Mouse (Mus musculus): ENCODE measurements at regions not wholly inside any gene's neighbourhood (a gene's known extent, or its start where the extent isn't known, plus 50 kb on each side); places are given as distances from the start of the nearest gene placed in this dataset.

DNA sequence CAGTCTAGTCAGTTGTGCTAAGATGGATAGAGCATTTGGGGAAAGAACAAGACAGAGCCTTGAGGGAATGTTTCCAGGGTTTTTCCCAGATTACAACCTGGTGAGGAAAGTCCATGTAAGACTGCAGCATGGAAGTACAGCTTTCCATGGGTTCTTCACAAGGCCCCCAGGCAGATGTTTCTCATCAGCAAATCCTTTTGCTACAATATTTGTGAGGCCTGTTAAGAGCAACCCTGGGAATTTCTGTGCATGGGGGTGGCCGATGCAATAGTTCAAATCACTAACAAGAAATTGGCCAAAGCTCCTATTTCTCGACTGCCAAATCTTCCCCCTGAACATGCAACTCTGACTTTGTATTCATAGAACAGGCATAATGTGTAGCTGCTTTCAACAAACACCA, 546.0 kb downstream of the Nr2f2 start:
- Histone ChIP-seq H3K4me1 (ENCODE audit: control insufficient read depth, insufficient read depth, low read length) (no peaks in the 10 kb centered on the region), H3K27ac (ENCODE audit: insufficient read depth, low read length) (peak overlapping the region; percentile 40; the same call in 1 of the 2 replicates), H3K4me3 (ENCODE audit: insufficient read depth, low read length) (no peak overlapping the region)
- TF ChIP-seq CTCF (IDR thresholded peaks at IDR 0.05; ENCODE audit: borderline replicate concordance, insufficient read depth, low read length) (no peak), POLR2A (IDR thresholded peaks at IDR 0.05; ENCODE audit: low read depth, low read length) (no peak)

DNA sequence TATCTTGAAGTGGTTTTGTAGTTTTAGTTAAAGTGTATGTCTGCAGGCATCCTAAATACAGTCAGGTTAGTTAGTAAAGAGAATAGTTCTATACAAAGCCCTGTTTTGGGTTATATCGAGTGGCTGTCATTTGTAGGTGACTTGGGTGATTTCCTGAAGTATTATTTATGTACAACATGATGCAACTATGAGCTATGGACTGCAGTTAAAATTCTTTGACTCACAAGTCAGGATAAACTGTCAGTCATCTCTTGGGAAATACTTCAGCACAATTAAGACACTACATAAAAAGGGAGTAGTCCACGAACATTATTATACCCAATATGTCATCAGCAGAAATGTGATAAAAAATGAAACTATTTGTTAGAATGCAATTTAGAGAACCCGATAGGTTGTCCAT, 554.2 kb downstream of the Nr2f2 start:
- H3K4me1 ChIP-seq (ENCODE audit: control insufficient read depth, insufficient read depth, low read length), result no peaks in the 10 kb centered on the region
- TF ChIP-seq POLR2A (IDR thresholded peaks at IDR 0.05; ENCODE audit: low read depth, low read length), result no peak
- no peak for TF ChIP-seq CTCF (IDR thresholded peaks at IDR 0.05; ENCODE audit: borderline replicate concordance, insufficient read depth, low read length)
- H3K4me3 ChIP-seq (ENCODE audit: insufficient read depth, low read length), result no peak overlapping the region
- H3K27ac ChIP-seq (ENCODE audit: insufficient read depth, low read length), result no peak overlapping the region

DNA sequence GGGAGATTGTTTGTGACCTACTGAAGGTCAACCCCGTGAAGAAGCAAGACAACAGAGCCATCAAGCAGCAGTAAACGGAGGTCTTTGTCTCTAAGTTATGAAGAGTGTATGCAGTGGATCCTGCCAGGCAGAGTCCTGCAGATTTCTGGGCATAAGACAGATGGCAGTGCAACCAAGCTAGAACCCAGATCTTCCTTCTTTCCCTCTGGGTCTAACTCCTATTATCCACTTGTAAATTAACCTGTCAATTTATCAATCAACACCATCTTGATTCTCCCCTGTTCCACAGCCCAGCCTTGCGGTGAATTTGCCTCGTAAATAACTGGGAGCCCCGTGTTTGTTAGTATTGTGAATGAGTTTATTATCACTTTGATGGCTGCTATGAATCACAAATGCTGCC, 555.7 kb downstream of the Nr2f2 start:
- TF ChIP-seq CTCF (IDR thresholded peaks at IDR 0.05; ENCODE audit: borderline replicate concordance, insufficient read depth, low read length), result no peak
- no peak for TF ChIP-seq POLR2A (IDR thresholded peaks at IDR 0.05; ENCODE audit: low read depth, low read length)
- Histone ChIP-seq H3K4me1 (ENCODE audit: control insufficient read depth, insufficient read depth, low read length) (no peaks in the 10 kb centered on the region), H3K27ac (ENCODE audit: insufficient read depth, low read length) (no peak overlapping the region), H3K4me3 (ENCODE audit: insufficient read depth, low read length) (no peak overlapping the region)

DNA sequence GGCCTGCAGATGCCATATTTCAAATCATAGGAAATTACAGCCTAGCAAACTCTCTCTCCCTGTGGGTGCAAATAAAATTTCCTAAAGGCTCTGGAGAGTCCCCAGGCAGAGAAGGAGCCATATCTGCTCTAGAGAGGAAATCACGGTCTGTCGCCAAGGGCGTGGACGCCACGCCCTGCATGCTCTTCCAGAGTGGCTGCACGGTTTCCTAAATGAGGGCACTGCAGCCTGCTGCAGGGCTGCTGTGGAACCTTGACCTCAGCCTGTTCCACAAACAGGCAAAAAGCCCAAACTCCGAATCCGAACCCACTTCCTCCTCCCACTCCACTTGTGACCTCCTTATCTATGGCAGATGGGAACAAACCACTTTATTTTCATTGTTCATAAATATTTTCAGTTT, 559.3 kb downstream of the Nr2f2 start:
- no peak overlapping the region for H3K4me3 ChIP-seq (ENCODE audit: insufficient read depth, low read length)
- H3K4me1 ChIP-seq (ENCODE audit: control insufficient read depth, insufficient read depth, low read length), result no peaks in the 10 kb centered on the region
- TF ChIP-seq POLR2A (IDR thresholded peaks at IDR 0.05; ENCODE audit: low read depth, low read length) (no peak), CTCF (IDR thresholded peaks at IDR 0.05; ENCODE audit: borderline replicate concordance, insufficient read depth, low read length) (no peak)

DNA sequence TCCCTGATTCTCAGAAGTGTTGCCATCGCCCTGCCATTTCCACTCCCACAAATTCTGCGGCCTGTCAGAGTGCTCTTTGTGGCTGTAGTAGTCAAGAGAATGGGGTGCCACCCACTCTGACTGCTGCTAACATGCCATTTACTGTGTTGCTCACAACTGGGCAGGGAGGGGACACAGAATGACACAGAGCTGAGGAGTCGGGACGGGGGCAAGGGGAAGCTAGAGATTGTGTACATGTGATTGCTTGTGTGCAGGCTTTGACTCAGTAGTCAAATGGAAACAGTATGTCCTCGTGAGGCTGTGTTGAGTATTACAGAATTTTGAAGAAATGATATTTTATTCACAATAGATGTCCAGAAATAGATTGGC, 595.6 kb downstream of the Nr2f2 start:
- Histone ChIP-seq H3K27ac (ENCODE audit: insufficient read depth, low read length) (no peak overlapping the region), H3K4me1 (ENCODE audit: control insufficient read depth, insufficient read depth, low read length) (no peaks in the 10 kb centered on the region), H3K4me3 (ENCODE audit: insufficient read depth, low read length) (no peak overlapping the region)
- no peak for TF ChIP-seq CTCF (IDR thresholded peaks at IDR 0.05; ENCODE audit: borderline replicate concordance, insufficient read depth, low read length)
- TF ChIP-seq POLR2A (IDR thresholded peaks at IDR 0.05; ENCODE audit: low read depth, low read length), result no peak

More for the DNA sequence above, 559.3 kb downstream of the Nr2f2 start:
- H3K27ac ChIP-seq (ENCODE audit: insufficient read depth, low read length), result no peak overlapping the region

DNA sequence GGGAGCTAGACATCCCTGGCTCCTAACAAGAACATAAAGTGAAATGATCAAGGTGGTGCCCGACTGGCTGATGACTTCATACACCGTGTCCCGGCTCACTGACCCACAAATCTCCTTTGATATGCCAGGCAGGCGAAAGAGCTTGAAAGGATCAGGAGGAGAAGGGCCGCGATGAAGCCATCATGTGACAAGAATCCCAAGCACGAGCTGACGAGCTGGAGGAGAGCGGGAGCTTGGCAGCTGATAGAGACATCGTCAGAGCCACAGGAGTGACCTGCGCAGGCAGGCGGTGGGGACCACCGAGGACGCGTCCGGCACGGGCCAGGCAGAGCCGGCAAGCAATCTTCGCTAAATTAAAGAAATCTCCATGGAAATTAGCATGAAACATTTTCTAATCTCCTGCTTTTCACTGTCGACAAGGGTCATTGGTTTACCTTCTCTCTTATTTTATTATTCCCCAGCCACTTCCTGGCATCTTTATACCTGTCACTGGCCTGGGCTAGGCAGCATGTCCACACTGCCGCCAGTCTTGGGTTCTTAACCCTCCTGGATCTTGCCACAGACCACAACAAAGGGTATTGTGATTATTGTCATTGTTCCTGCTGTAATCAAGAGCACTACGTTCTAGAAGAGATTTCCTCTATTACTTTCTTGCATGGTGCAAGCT, 596.1 kb downstream of the Nr2f2 start:
- Histone ChIP-seq H3K4me3 (ENCODE audit: insufficient read depth, low read length) (no peak overlapping the region), H3K27ac (ENCODE audit: insufficient read depth, low read length) (no peak overlapping the region), H3K4me1 (ENCODE audit: control insufficient read depth, insufficient read depth, low read length) (no peaks in the 10 kb centered on the region)
- no peak for TF ChIP-seq POLR2A (IDR thresholded peaks at IDR 0.05; ENCODE audit: low read depth, low read length)
- TF ChIP-seq CTCF (IDR thresholded peaks at IDR 0.05; ENCODE audit: borderline replicate concordance, insufficient read depth, low read length), result no peak

DNA sequence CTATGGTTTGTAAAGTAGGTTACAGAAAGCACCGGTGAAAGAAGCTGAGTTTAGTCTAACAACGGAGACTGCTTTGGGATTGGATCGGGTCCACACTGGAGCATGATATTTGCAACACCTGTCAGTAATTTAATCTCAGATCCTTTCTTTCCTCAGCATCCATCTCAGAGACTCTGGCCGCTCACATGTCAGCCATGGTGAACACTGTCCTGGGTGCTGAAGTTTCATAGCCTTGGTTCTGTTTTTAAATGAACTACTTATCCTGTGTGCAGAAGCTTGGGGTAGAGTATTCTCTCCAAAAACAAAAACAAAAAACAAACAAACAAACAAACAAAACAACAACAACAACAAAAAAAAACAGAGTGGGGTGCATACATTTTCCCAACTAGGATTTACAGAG, 600.1 kb downstream of the Nr2f2 start:
- Histone ChIP-seq H3K4me3 (ENCODE audit: insufficient read depth, low read length) (no peak overlapping the region), H3K4me1 (ENCODE audit: control insufficient read depth, insufficient read depth, low read length) (no peaks in the 10 kb centered on the region), H3K27ac (ENCODE audit: insufficient read depth, low read length) (no peak overlapping the region)
- no peak for TF ChIP-seq POLR2A (IDR thresholded peaks at IDR 0.05; ENCODE audit: low read depth, low read length)
- no peak for TF ChIP-seq CTCF (IDR thresholded peaks at IDR 0.05; ENCODE audit: borderline replicate concordance, insufficient read depth, low read length)

DNA sequence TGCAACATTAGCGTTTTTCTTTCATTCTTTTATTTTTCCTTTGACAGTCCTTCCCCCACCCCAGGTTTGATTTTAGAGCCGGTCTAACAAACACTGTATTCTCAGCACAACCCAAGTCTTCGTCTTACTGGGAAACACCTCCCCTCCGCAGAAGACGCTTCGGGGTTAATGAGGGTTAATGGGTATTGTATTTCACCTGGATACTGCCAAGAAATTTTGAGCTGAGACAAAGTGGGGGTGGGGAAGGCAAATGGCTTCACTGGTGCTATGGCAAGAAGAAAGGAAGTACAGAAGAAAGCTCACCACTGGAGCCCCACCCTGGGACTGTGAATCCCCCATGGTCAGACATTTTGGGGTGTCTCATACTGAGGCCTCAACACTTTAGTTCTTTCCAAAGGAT, 626.0 kb downstream of the Nr2f2 start:
- Histone ChIP-seq H3K27ac (ENCODE audit: insufficient read depth, low read length) (no peak overlapping the region), H3K4me1 (ENCODE audit: control insufficient read depth, insufficient read depth, low read length) (no peaks in the 10 kb centered on the region), H3K4me3 (ENCODE audit: insufficient read depth, low read length) (no peak overlapping the region)
- TF ChIP-seq CTCF (IDR thresholded peaks at IDR 0.05; ENCODE audit: borderline replicate concordance, insufficient read depth, low read length), result no peak
- TF ChIP-seq POLR2A (IDR thresholded peaks at IDR 0.05; ENCODE audit: low read depth, low read length), result no peak

DNA sequence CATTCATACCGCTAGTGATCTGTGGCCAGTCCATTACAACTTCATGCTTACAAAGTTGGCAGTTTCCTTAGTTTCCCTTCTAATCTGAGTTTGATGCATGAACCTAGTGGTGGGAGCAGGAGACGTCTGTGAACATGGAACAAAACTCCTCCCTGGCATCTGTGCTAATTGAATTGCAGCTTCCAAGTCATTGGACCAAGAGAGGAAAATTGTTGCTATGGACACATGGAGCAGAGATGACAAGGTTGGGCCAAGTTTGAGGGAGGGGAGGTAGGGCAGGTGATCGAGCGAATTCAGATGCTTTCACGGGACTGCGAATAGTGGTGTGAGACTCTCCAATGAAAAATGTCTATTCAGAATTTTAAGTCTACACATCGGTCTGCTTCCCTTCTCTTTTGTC, 627.5 kb downstream of the Nr2f2 start:
- TF ChIP-seq POLR2A (IDR thresholded peaks at IDR 0.05; ENCODE audit: low read depth, low read length), result no peak
- no peak for TF ChIP-seq CTCF (IDR thresholded peaks at IDR 0.05; ENCODE audit: borderline replicate concordance, insufficient read depth, low read length)
- Histone ChIP-seq H3K4me3 (ENCODE audit: insufficient read depth, low read length) (no peak overlapping the region), H3K4me1 (ENCODE audit: control insufficient read depth, insufficient read depth, low read length) (no peaks in the 10 kb centered on the region), H3K27ac (ENCODE audit: insufficient read depth, low read length) (no peak overlapping the region)

DNA sequence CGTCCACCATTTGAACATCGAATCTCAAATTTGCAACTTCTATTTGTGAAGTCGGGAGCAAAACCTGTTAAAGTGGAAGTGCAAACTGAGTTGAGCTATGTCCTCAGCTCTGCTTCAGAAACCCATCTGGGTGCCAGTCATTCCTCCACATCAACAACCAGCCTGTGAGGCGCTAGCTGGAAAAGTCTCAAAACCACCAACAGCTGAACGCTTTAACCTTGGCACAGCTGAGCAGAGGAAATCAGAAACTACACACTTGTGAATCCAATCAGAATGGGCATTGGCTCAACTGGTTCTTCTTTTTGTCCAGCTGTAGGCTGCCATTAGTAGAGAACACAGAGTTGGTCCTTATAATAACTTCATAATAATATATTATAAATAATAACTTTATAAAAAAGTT, 651.5 kb downstream of the Nr2f2 start:
- no peak overlapping the region for H3K27ac ChIP-seq (ENCODE audit: insufficient read depth, low read length)
- H3K4me1 ChIP-seq (ENCODE audit: control insufficient read depth, insufficient read depth, low read length), result no peaks in the 10 kb centered on the region
- no peak overlapping the region for H3K4me3 ChIP-seq (ENCODE audit: insufficient read depth, low read length)
- TF ChIP-seq POLR2A (IDR thresholded peaks at IDR 0.05; ENCODE audit: low read depth, low read length) (no peak), CTCF (IDR thresholded peaks at IDR 0.05; ENCODE audit: borderline replicate concordance, insufficient read depth, low read length) (no peak)

Measured in embryonic fibroblast, embryonic 13.5 days (primary cell).